Mouse (Mus musculus) large intestine, adult 2 months (tissue): ENCODE results near the gene Cacna1a. TPM values are rescaled to one million over a fixed set of nuclear protein-coding genes. Genes with fewer than 3 reads are reported as not detected.

Experiments
- DNase-seq: peaks from one replicate; pipeline ENCODE4 v3.0.0-alpha.2; 2012; ENCODE audit warnings: low read depth, low spot score
- WGBS: fragments of 180-500 bp; shearing (Covaris S2); methylation state at CpG from one replicate; pipeline ENCODE4 v1.1.7; 2018; 5-methylcytosine and 5-hydroxymethylcytosine counted together
- polyA plus RNA-seq: library from polyadenylated mRNA; depleted of rRNA; stranded (reverse); fragments of >200 nt; gene quantifications from 2 replicates; pipeline ENCODE4 v1.2.3, GENCODE M21; 2012

The Cacna1a gene
- polyA plus RNA-seq, 1 experiment: 5.2 TPM

DNA sequence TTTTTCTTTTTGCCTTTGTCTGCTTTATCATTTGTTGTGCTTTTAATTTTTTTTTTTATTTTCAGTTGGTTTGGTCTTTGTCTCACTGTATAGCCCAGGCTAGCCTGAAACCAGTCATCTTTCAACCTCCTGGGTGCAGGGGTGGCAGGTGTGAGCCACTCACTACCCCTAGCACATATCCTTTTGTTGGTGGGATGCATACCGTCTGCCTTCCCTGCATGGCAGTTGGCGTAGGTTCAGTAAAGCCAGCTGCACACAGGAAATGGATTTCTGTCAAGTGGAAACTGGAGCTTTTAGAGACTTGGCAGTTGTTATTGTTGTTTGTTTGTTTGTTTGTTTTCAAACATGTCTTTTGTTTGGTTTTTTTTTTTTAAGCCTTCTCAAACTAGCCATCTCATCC, 132.8 kb downstream of the Cacna1a start:
- no peak for DNase-seq
- 75% methylated on average over 2 of the region's 2 CpGs for WGBS

DNA sequence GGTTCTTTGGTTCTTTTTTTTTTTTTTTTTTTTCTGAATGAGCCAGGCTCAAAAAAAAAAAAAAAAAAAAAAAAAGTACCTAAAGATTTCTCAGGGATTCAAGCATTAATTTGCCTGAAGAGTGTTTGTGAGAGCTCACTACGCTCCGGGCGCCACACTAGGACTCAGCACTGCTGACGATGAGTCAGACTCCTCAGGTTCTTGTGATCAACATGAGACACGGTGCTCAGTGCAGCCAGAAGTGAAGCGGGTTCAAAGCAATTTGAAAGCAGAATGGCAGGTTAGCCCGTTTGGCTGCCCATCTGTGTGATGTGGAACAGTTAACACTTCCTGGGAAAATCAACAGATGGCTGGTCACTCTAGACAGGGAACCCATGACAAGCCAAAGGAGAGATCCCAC, 139.8 kb downstream of the Cacna1a start:
- WGBS: 79% methylated on average over 7 of the region's 7 CpGs
- no peak for DNase-seq

- no peak for DNase-seq
- WGBS: 68% methylated on average over 4 of the region's 4 CpGs
Measured at GRCm38 (mm10) chr8:84529548-84529947, 141.3 kb downstream of the Cacna1a start.

DNA sequence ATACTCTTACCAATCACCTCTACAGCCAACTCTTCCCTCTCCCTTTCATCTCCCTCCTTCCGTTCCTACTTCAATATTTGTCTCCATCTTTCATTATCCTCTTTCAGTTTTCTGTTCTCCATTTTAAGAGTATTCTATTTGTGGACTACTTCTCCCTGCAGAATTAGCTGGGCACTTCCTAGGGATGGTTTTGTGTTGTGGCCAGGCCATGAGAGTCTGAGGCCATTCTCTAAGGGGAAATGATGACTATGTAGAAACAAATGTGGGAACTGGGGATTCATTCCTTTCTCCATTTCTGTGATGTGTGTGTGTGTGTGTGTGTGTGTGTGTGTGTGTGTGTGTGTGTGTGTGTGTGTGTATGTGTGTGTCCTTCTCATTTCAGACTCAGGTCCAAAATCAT, 144.5 kb downstream of the Cacna1a start:
- 82% methylated on average over 1 of the region's 1 CpGs for WGBS
- DNase-seq: no peak

DNA sequence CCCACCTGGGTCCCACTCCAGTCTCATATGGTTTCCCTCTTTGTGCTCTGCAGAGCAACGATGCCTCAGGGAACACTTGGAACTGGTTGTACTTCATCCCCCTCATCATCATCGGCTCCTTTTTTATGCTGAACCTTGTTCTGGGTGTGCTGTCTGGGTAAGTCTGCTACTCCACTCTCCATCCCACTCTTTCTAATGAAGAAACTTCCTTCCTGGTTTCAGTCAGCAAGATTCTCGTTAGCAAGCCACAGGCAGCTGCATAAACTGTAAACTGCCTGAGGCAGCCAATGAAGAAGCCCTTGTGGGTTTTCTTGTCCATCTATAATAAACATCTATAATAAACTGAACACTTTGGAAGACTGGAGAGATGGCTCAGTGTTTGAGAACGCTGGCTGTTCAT, 145.1 kb downstream of the Cacna1a start:
- no peak for DNase-seq

GRCm38 (mm10) chr8:84536917-84537316, 148.7 kb downstream of the Cacna1a start:
- WGBS: 70% methylated on average over 5 of the region's 5 CpGs
- DNase-seq: no peak

More for the DNA sequence above, 145.1 kb downstream of the Cacna1a start:
- WGBS: 69% methylated on average over 4 of the region's 4 CpGs

DNA sequence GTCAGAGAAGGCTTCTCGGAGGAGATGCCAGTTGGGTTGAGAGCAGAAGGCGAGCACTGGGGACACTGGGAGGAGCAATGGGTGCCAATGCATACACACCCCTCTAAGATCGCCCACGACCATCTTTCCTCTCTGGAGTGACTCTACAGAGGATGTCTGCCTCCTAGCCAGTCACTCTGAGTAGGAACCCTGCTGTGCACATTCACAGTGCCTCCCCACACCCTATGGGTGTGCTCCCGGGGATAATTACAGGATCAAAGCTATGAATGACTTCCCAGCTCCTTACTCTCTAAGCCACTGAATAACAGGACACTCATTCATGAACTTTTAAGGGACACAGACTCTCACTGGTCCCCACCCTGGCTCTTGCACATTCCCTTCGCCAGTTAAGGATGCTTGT, 151.1 kb downstream of the Cacna1a start:
- WGBS: 52% methylated on average over 6 of the region's 6 CpGs

DNA sequence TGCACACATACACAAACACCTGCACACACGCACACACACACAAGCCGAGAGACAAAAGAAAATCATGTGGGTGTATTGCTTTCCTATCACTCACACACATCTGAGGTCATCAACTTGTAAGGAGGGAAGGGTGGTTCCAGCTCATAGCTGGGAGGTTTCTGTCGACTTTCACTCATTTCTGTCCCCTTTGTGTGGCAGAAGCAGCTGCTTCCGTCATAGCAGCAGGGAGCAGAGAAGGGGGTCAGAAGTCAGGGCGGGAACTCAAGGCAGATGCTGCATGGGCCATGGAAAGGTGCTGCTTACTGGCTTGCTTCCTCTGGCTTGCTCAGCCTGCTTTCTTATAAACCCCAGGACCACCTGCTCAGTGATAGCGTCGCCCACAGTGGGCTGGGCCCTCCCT, 154.2 kb downstream of the Cacna1a start:
- WGBS: 77% methylated on average over 7 of the region's 7 CpGs
- no peak for DNase-seq

More for the DNA sequence above, 151.1 kb downstream of the Cacna1a start:
- DNase-seq: no peak

DNA sequence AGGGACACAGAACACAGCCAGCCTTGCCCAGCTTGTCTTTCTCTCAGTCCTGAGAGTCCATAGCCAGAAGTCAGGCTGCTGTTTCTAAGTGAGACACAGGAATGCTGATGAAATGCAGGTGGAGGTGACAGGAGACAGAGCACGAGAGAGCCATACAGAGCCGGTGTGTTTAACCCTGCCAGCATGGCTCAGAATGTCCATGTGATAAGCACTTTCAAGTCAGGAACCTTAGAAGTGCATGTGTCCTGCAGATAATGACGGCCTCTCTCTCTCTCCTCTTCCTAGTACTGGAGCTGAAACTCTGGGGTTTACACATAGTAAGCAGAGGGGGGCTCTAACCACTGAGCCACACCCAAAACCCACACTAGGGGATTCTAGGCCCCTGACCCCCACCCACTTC, 157.3 kb downstream of the Cacna1a start:
- no peak for DNase-seq
- WGBS: 77% methylated on average over 3 of the region's 3 CpGs

DNA sequence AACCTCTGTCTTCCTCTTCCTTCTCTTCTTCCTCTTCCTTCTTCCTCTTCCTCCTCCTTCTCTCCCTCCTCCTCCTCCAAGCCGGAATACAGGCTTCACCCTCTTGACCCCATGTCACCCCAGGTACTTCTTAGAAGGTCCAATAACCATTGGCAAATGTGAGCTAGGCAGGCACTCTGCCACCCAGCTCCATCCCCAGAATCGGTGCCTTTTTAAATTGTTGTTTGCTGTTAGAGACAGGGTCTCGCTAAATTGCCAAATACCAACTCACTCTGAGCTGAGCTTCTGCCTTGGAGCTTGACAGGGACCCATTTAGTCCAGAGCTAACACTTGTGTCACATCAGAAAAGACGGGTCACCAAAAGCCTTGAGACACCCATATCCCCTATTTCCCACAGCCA, 164.2 kb downstream of the Cacna1a start:
- 75% methylated on average over 4 of the region's 4 CpGs for WGBS
- DNase-seq: no peak

GRCm38 (mm10) chr8:84553106-84553505, 164.9 kb downstream of the Cacna1a start:
- no peak for DNase-seq
- WGBS: 89% methylated on average over 8 of the region's 8 CpGs

DNA sequence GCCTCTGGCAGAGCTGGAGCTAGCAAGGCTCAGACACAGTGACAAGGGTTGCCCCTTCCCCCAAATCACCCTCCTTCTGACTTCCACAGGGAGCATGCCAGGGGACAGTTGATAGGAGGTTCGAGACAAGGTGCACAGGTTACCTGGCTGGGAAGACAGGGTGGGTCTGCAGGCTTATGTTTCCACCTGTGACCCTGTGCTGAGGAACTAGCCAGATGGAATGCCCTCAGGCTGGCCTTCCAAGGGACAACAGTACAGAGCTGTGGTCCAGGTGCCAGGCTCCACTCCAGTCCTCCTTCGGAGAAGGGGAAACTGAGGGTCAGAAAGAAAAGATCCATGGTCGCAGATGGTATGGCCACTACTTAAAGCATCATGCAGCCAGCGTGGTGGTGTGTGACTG, 165.4 kb downstream of the Cacna1a start:
- DNase-seq: no peak
- 83% methylated on average over 4 of the region's 4 CpGs for WGBS

GRCm38 (mm10) chr8:84554301-84555027, 166.2 kb downstream of the Cacna1a start:
- WGBS: 35% methylated on average over 14 of the region's 14 CpGs
- DNase-seq: peak; percentile 14

DNA sequence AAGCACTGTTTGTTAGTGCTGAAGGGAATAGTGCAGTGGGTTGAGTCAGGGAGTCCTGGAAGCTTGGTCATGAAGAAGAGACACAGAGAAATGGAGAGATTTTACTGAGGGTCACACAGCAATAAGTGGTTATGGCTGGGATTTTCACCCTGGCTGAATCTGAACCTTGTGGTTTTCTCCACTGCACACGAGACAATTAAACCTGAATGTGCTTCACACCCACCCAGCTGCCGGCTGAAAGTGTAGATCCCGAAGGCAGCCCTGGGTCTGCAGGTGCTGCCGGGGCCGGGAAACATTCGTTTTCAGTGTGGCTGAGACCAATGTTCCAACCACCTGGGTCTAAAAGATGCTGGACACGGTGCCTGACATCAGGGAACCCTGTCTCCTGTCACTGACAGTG, 167.0 kb downstream of the Cacna1a start:
- no peak for DNase-seq
- WGBS: 61% methylated on average over 7 of the region's 7 CpGs

DNA sequence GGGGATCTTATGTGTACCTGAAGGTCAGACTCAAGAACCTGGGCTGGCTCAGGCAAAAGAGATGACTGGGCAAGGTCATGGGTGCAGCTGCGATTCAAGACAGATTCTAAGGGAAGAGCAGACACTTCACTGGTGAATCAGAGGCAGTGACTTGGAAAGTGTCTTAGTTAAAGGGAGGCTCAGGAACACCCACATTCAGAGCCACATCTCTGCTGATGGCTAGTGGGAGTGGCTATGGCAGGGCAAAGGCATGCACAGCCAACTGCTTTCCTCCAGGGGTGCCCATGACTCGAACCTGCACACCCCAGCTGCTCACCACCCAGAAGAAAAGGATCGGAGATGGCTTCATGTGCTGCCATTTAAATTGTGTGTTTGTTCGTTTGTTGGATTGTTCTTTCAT, 169.7 kb downstream of the Cacna1a start:
- DNase-seq: no peak
- WGBS: 70% methylated on average over 4 of the region's 4 CpGs

- 3% methylated on average over 84 of the region's 84 CpGs for WGBS
- DNase-seq: no peak
Measured at GRCm38 (mm10) chr8:84559121-84559604, 170.9 kb downstream of the Cacna1a start.

DNA sequence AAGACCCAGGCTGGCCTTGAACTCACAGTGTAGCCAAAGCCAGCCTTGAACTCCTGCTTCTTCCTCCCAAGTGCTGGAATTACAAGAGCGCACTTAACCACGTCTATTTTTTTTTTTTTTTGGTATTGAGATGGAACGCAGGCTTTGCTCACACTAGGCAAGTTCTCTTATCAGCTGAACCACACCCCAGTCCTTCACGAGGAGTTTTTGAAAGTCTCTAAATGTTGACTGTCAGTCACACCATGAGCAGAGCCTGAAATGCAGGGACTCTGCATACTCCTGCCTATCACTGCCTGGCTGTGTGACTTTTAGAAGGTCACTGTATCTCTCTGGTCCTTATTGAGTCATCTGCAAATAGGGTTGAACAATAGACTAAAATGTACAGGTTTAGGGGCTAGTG, 173.5 kb downstream of the Cacna1a start:
- WGBS: 52% methylated on average over 4 of the region's 4 CpGs
- DNase-seq: no peak

GRCm38 (mm10) chr8:84564042-84564441, 175.8 kb downstream of the Cacna1a start:
- 89% methylated on average over 1 of the region's 1 CpGs for WGBS
- no peak for DNase-seq

DNA sequence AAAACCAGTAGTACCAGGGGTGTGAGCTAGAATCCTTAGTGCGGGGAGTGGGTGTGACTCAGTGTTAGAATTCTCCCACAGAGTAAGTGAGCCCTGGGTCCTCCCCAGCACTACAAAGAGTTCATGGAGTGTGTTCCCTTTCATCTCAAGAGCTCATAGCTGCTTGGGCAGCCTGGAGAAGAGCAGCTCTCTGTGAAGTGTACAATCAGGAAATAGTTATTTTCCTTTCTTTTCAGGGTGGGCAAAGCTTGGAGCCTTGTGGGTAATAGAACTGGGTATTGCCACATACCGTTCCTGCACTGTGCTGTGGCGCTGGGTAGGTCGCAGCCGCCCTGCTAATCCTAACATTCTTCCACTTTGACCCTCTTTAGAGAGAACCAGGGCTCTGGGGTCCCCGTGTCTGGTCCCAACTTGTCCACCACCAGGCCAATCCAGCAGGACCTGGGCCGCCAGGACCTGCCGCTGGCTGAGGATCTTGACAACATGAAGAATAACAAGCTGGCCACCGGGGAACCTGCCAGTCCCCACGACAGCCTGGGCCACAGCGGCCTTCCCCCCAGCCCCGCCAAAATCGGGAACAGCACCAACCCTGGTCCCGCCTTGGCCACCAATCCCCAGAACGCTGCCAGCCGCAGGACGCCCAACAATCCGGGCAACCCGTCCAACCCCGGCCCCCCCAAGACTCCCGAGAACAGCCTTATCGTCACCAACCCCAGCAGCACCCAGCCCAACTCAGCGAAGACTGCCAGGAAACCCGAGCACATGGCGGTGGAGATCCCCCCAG, 177.5 kb downstream of the Cacna1a start:
- 67% methylated on average over 25 of the region's 25 CpGs for WGBS
- DNase-seq: no peak

GRCm38 (mm10) chr8:84566816-84567413, 178.7 kb downstream of the Cacna1a start:
- DNase-seq: no peak
- WGBS: 69% methylated on average over 12 of the region's 12 CpGs

- DNase-seq: no peak
- WGBS: 58% methylated on average over 19 of the region's 19 CpGs
Measured at GRCm38 (mm10) chr8:84567541-84567940, 179.3 kb downstream of the Cacna1a start.
